Mouse (Mus musculus) intestine, embryonic 16.5 days (tissue): ENCODE measurements around the gene Ank3. TPM values are rescaled to one million over a fixed set of nuclear protein-coding genes. Genes with fewer than 3 reads are reported as not detected.

Experiments used
- ATAC-seq: fragments of 200-750 bp; cut with Nextera tagmentation; 2 replicates; pipeline ENCODE4 v1.8.0; 2017; ENCODE audit warnings: moderate TSS enrichment, moderate library complexity
- H3K27ac ChIP-seq: fragments of 300-500 bp; sonication (generic); 2 replicates; pipeline ENCODE4 v1.5.1; 2014; ENCODE audit warnings: mild to moderate bottlenecking, low read length
- H3K27me3 ChIP-seq: fragments of 300-500 bp; sonication (generic); replicated peaks from 2 replicates; pipeline ENCODE4 v1.6.1; 2014; ENCODE audit warnings: low read length, control low read depth, mixed read lengths; ENCODE audit not compliant: control insufficient read depth, insufficient read depth
- H3K36me3 ChIP-seq: fragments of 300-500 bp; sonication (generic); 2 replicates; pipeline ENCODE4 v1.6.1; 2014; ENCODE audit warnings: low read length, control low read depth; ENCODE audit not compliant: control insufficient read depth, insufficient read depth
- H3K4me1 ChIP-seq: fragments of 300-500 bp; sonication (generic); 2 replicates; pipeline ENCODE4 v1.6.1; 2014; ENCODE audit warnings: low read length, control low read depth, mixed read lengths; ENCODE audit not compliant: control insufficient read depth, insufficient read depth
- H3K4me2 ChIP-seq: fragments of 300-500 bp; sonication (generic); 2 replicates; pipeline ENCODE4 v1.6.1; 2014; ENCODE audit warnings: low read depth, low read length, control low read depth
- H3K4me3 ChIP-seq: fragments of 300-500 bp; sonication (generic); 2 replicates; pipeline ENCODE4 v1.5.1; 2014; ENCODE audit warnings: mild to moderate bottlenecking, low read length
- H3K9ac ChIP-seq: fragments of 300-500 bp; sonication (generic); 2 replicates; pipeline ENCODE4 v1.6.1; 2014; ENCODE audit warnings: low read depth, low read length
- H3K9me3 ChIP-seq: fragments of 300-500 bp; sonication (generic); 2 replicates; pipeline ENCODE4 v1.6.1; 2016; ENCODE audit warnings: low read length, control low read depth; ENCODE audit not compliant: control insufficient read depth
- WGBS: fragments of 180-500 bp; shearing (Covaris S2); extraction: QIAGEN DNeasy Blood & Tissue Kit; methylation state at CpG from one replicate; pipeline ENCODE4 v1.1.7; 2014; 5-methylcytosine and 5-hydroxymethylcytosine counted together
- polyA plus RNA-seq: library from polyadenylated mRNA; unstranded; fragments of >200 nt; fragmentation: Nextera tagmentation; extraction: Ambion mirVana; gene quantifications from 2 replicates; pipeline ENCODE4 v1.2.1, GENCODE M21; 2015

The Ank3 gene
- polyA plus RNA-seq, 1 experiment from 2014 or later: 21.7 TPM

DNA sequence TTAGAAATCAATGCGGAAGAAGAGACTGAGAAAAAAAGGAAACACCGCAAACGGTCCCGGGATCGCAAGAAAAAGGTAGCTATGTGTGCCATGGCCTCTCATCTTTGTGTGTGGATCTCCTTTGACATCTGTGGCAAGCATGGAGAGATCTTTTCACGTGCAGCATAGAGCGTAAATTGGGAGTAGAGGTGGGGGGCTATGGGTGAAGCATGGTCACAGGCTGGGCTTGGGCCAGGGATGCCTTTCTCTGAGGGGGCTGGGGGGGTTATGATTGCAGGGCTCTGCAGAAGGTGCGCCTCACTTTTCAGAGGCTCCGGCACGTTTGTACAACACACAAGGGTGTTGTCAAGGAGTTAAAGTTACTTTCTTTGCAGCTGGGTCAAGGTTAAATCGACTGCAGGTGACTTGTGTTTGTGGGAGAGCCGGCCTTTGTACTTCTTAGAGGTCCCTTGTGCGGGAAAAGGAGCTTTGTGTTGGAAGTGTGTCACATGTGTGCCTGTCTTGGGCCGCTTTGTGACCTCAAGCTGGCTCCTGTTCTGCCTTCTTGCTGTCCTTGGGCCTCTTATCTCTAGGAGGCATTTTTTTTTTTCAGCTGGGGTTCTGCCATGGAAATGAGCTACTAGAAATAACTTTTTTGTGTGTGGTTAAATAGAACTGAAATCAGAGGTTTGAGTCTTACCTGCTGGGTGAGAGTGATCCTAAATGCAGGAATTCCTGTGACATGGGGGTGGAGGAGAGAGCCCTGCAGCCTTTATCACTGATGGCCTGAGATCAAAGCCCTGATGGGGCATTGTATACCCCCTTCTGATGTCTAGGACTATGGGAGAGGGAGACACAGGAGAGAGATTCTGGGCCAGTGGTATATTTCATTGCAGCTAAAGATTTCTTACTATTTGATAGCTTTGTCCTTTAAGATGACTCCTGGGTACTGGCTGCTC lies 308.5 kb downstream of the Ank3 start:
- WGBS: 34% methylated on average over 14 of the region's 14 CpGs
- no peaks in the 10 kb centered on the region for H3K36me3 ChIP-seq
- H3K9me3 ChIP-seq: no peaks in the 10 kb centered on the region
- H3K4me3 ChIP-seq: no peak overlapping the region
- no peaks in the 10 kb centered on the region for H3K27me3 ChIP-seq
- 0 out of 2 replicates have a peak overlapping the region, but pooled peaks have one; percentile 2 for H3K9ac ChIP-seq
- no peak overlapping the region for H3K27ac ChIP-seq
- peaks cover 8% of the 10 kb centered on the region for H3K4me1 ChIP-seq
- peak; percentile 79 for ATAC-seq
- H3K4me2 ChIP-seq: no peak overlapping the region

DNA sequence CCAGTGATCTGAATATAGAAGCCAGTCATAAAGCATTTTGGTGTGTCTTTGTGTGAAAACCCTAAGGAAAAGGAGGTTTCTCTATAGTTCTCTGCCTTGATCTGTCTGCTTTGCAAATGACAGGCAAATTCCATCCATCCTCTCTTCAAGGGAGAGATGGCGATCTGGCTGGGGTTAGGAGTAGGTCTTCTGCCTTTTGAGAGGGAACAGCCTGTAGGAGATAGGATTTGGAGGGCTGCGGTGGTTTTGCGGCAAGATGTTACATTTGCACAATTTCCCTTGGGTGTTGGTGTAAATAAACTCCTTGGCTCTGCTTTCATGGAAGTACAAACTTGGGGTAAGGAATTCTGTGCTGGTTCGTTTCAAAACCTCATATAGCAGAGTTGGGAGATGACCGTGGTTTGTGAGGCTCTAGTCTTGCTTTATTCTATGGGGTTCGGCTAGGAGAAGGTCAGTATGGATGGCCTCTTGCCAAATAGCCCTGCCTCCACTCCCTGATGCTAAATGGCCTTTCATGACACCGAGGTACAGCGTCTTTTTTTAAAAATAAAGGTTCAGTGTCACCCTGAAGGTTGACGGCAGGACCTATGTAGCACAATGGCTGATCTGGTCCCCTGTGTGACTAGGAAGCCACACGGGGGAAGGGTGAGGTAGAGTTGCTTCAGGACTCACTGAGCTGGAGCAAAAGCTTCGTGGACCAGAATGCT lies 309.4 kb downstream of the Ank3 start:
- WGBS: 81% methylated on average over 11 of the region's 11 CpGs
- H3K27ac ChIP-seq: no peak overlapping the region

DNA sequence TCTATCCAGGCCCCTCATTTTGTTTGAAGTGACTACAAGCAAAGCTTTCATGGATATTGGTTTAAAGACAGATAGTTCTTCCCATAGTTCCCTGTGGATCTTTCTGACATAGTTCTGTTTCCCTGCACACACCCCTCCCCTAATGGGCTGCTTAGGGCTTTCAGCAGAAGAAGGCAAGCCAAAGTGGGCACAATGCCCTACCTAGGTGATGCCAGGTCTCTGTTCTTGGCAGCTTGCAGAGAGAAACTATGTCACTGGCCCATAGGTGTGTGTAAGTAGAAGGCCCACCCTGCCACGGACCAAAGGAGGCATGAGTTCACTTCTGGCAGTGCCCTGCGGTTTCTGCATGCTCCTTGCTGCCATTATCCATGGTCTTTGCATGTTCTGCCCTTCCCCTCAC lies 311.1 kb downstream of the Ank3 start:
- no peak overlapping the region for H3K27ac ChIP-seq
- H3K4me1 ChIP-seq: peaks cover 8% of the 10 kb centered on the region
- H3K36me3 ChIP-seq: no peaks in the 10 kb centered on the region
- H3K4me3 ChIP-seq: no peak overlapping the region
- ATAC-seq: no peak
- H3K27me3 ChIP-seq: no peaks in the 10 kb centered on the region
- no peak overlapping the region for H3K4me2 ChIP-seq
- no peak overlapping the region for H3K9ac ChIP-seq
- 94% methylated on average over 2 of the region's 2 CpGs for WGBS
- H3K9me3 ChIP-seq: no peaks in the 10 kb centered on the region

More for the DNA sequence above, 309.4 kb downstream of the Ank3 start:
- Histone ChIP-seq H3K9ac (no peak overlapping the region), H3K27me3 (no peaks in the 10 kb centered on the region), H3K4me2 (no peak overlapping the region), H3K4me1 (peaks cover 8% of the 10 kb centered on the region), H3K4me3 (no peak overlapping the region), H3K36me3 (no peaks in the 10 kb centered on the region), H3K9me3 (no peaks in the 10 kb centered on the region)
- no peak for ATAC-seq

DNA sequence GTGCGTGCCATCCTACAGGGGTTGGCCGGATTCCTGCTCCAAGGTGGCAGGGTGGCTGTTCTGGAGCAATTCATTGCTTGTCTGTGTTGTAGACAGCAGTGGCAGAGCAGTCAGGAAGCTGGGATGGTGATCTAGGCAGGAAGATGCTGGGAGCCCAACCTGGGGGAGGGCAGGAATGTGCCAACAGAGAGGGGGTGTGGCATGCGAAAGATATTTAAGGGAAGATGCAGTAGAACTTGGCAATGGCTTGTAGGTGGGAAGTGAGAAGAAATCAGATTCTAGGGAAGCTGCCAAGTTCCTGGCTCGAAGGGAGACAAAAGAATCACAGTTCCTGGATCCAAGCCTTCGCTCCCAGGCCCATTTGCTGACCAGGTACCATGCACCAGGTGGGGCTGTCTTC lies 312.2 kb downstream of the Ank3 start:
- Histone ChIP-seq H3K4me2 (no peak overlapping the region), H3K4me3 (no peak overlapping the region), H3K27me3 (no peaks in the 10 kb centered on the region), H3K4me1 (peaks cover 6% of the 10 kb centered on the region), H3K9ac (no peak overlapping the region), H3K36me3 (no peaks in the 10 kb centered on the region), H3K9me3 (no peaks in the 10 kb centered on the region), H3K27ac (no peak overlapping the region)
- 89% methylated on average over 5 of the region's 5 CpGs for WGBS
- ATAC-seq: no peak

DNA sequence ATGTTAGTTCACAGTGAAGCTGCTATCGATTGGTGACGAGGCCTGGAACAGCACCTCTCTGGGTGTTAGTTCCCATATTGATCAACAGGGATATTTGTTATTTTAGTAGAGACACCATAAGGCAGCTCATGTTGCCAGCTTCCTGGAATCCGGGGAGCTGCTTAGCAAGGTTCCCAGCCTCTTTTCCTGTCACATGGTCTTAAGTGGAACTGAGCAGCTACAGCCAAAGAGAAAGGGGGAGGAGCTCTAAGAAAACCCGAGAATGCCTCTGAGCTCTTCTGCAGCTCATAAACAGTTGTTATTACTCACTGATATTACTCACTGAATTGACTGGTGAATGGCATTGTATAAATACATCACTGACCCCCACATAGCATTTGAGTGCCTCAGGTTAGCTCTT lies 318.3 kb downstream of the Ank3 start:
- no peak overlapping the region for H3K27ac ChIP-seq
- 68% methylated on average over 4 of the region's 4 CpGs for WGBS
- no peak overlapping the region for H3K4me2 ChIP-seq
- no peak overlapping the region for H3K9ac ChIP-seq
- H3K4me3 ChIP-seq: no peak overlapping the region
- H3K27me3 ChIP-seq: no peaks in the 10 kb centered on the region
- H3K36me3 ChIP-seq: no peaks in the 10 kb centered on the region
- H3K9me3 ChIP-seq: no peaks in the 10 kb centered on the region
- no peak for ATAC-seq
- H3K4me1 ChIP-seq: peaks cover 5% of the 10 kb centered on the region

DNA sequence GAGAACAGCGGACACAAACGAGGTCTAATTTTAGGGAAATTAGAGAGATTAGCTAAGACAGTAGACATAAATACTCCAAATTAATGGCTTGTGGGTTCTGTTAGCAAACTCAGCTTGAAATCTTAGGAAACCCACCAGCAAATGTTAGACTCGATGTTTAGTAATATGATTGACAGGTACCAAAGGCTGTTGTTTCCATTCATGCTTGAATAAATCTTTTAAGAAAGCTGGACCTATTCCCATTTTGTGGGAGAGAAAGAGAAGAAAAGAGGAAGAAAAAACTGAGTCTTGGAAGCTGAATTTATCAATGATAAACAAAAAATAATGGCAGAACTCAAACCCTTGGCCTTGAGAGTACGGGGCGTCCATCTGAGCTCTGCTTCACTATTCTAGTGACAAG lies 320.8 kb downstream of the Ank3 start:
- Histone ChIP-seq H3K4me2 (no peak overlapping the region), H3K4me3 (no peak overlapping the region), H3K9me3 (no peaks in the 10 kb centered on the region), H3K27me3 (no peaks in the 10 kb centered on the region), H3K9ac (no peak overlapping the region), H3K4me1 (peaks cover 5% of the 10 kb centered on the region), H3K36me3 (no peaks in the 10 kb centered on the region), H3K27ac (no peak overlapping the region)
- 76% methylated on average over 5 of the region's 5 CpGs for WGBS
- ATAC-seq: no peak

DNA sequence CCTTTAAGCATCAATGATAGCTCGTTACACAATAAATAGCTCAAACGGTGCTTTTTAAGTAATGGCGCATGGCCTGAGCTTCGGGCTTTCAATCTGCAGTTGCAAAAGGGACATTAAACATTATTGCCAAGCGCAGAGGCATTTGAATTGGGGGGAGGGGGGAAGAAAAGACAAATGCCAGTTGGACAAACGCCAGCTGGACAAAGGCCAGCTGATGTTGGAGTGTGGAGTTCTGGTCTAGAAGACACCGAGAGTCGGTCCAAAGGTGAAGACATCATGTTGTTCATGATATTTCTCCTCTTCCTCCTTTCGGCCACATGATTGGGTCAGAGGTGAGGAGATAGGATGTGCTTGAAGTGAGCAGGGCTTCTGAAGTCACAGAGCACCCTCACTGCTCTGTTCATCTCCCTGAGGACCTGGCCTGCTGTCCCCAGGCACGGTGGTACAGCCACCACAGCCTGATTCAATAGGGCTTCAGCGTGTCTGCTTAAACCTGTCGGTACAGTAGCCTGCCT lies 321.4 kb downstream of the Ank3 start:
- no peak overlapping the region for H3K4me2 ChIP-seq
- H3K27ac ChIP-seq: no peak overlapping the region
- H3K9ac ChIP-seq: no peak overlapping the region
- no peak overlapping the region for H3K4me3 ChIP-seq
- H3K9me3 ChIP-seq: no peaks in the 10 kb centered on the region
- H3K4me1 ChIP-seq: peaks cover 9% of the 10 kb centered on the region
- 48% methylated on average over 12 of the region's 12 CpGs for WGBS
- ATAC-seq: peak; percentile 42
- H3K36me3 ChIP-seq: no peaks in the 10 kb centered on the region
- H3K27me3 ChIP-seq: no peaks in the 10 kb centered on the region

DNA sequence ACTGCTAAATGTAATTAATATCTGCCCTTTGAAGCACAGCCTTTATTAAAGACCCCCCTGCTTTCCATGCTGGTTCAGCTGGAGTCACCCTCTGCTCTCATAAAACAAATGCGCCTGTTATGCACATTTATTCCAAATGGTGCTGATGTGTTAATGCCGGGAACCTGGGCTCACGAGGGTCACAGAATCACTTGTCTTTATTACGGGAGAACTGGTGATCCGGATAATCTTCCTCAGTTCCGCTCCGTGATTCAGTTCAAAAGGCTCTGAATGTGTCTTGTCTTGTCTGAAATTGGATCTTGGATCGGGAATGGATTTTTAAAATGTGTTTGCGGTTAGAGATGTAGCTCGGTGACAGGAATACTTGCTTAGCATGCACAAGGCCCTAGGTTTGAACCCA lies 321.9 kb downstream of the Ank3 start:
- H3K27me3 ChIP-seq: no peaks in the 10 kb centered on the region
- no peaks in the 10 kb centered on the region for H3K9me3 ChIP-seq
- H3K9ac ChIP-seq: no peak overlapping the region
- WGBS: 74% methylated on average over 10 of the region's 10 CpGs
- ATAC-seq: no peak
- peaks cover 9% of the 10 kb centered on the region for H3K4me1 ChIP-seq
- no peak overlapping the region for H3K4me3 ChIP-seq
- no peaks in the 10 kb centered on the region for H3K36me3 ChIP-seq
- H3K27ac ChIP-seq: no peak overlapping the region
- no peak overlapping the region for H3K4me2 ChIP-seq

DNA sequence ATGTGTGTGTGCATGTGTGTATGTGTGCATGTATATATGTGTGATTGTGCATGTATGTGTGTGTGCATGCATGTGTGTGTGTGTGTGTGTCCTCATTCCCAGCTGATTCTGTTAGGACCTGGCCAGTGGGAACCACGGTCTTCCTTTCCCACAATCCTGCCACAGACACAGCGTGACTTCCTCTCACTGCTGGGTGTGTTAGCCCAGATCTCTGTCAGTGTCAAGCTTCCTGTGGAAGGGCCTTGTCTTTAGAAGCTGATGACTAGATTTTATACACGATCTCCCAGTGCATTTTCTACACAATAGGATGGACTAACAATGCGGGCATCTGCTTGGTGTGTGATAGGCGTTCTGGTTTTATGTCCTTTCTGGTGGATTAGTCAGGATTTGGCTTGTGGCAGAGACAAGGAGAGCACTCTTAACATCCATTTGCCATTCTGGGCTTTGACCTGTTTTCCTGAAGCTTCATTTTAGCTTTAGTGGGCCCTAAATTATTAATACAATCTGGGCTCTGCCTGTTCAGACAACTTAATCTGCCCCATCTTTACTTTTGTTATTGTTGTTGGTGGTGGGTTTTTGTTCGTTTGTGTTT lies 322.4 kb downstream of the Ank3 start:
- WGBS: 73% methylated on average over 6 of the region's 6 CpGs
- Histone ChIP-seq H3K27ac (no peak overlapping the region), H3K4me3 (no peak overlapping the region)

More for the DNA sequence above, 322.4 kb downstream of the Ank3 start:
- Histone ChIP-seq H3K9ac (no peak overlapping the region), H3K27me3 (no peaks in the 10 kb centered on the region), H3K4me1 (peaks cover 9% of the 10 kb centered on the region), H3K9me3 (no peaks in the 10 kb centered on the region), H3K4me2 (no peak overlapping the region), H3K36me3 (no peaks in the 10 kb centered on the region)
- ATAC-seq: no peak
